ENCODE assay signal across 30 mouse cellular contexts in the genomic region with DNA sequence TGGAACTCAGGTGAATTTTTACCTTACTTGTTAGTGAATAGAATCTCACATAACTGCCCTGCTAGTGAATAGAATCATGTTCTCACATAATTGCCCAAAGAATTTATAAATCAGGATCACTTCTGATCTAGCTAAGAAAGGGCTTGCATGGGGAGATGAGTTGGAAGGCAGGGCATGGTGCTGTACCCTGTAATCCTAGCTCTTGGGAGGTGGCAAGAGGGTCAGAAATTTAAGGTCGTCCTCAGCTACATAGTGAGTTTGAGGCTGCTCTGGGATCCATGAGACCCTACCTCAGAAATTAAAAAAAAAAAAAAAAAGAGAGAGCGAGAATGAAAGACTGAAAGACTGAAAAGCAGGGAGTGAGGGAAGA. TPM values are rescaled to one million over a fixed set of nuclear protein-coding genes. Genes with fewer than 3 reads are reported as not detected.
A peak's percentile ranks its signal among the peaks of the same experiment; 100 is the strongest.
DNase-seq lines count a peak whose midpoint lies in the region; ATAC-seq and TF ChIP-seq lines count a peak whose summit lies in the region.
"Had no signal": no experiment of that assay in that cellular context is flagged by ENCODE, and none has a peak within 500 bp of the region (broad histone marks: within the 10 kb centered on the region; RNA-seq: fewer than 3 reads in every experiment).

No protein-coding gene starts in this region.

- peak overlapping the region; percentile 64 for H3K27ac ChIP-seq in hindbrain, embryonic 13.5 days
- no peak overlapping the region for H3K27ac ChIP-seq in hindbrain, postnatal 0 days
- H3K27ac ChIP-seq in neural tube, embryonic 13.5 days (replicated peaks), result peak overlapping the region; percentile 56; the same call in 1 of the 2 replicates
- H3K27ac ChIP-seq in midbrain, embryonic 15.5 days, result peak overlapping the region; percentile 82
- H3K27ac ChIP-seq in limb, embryonic 10.5 days, result no peak overlapping the region
- H3K27ac ChIP-seq: embryonic facial prominence, embryonic 10.5 days; heart, adult 2 months; heart, embryonic 13.5 days; kidney, postnatal 0 days; liver, embryonic 15.5 days; lung, embryonic 15.5 days had no signal

- DNase-seq in hindbrain, postnatal 0 days (ENCODE audit: low spot score), result no peak
- DNase-seq in neural tube, embryonic 10.5 days (ENCODE audit: extremely low spot score, low spot score), result no peak
- no peak for DNase-seq in limb, embryonic 10.5 days (ENCODE audit: low spot score)
- DNase-seq in cerebellum, postnatal 14 days, result no peak
- DNase-seq: adrenal gland, postnatal 25 days; cerebellum, adult 9-11 months; gastrocnemius, postnatal 25 days; heart, adult 2 months; heart, postnatal 14 days; kidney, adult 18-20 months; left cerebral cortex, postnatal 4 days; liver; lung, postnatal 36 days had no signal

- TF ChIP-seq CTCF in hindbrain, postnatal 0 days (IDR thresholded peaks at IDR 0.05; ENCODE audit: low read depth), result no peak

- no peak overlapping the region for H3K9ac ChIP-seq in hindbrain, embryonic 13.5 days
- no peak overlapping the region for H3K9ac ChIP-seq in hindbrain, postnatal 0 days (replicated peaks; ENCODE audit: low read length)
- H3K9ac ChIP-seq in neural tube, embryonic 13.5 days, result no peak overlapping the region
- no peak overlapping the region for H3K9ac ChIP-seq in midbrain, embryonic 15.5 days
- H3K9ac ChIP-seq: heart, embryonic 13.5 days; liver, embryonic 15.5 days; lung, embryonic 15.5 days had no signal

- peaks cover 26% of the 10 kb centered on the region; the same call in 1 of the 2 replicates for H3K27me3 ChIP-seq in hindbrain, embryonic 13.5 days
- no peaks in the 10 kb centered on the region for H3K27me3 ChIP-seq in hindbrain, postnatal 0 days (ENCODE audit: insufficient read depth, low read length)
- H3K27me3 ChIP-seq in neural tube, embryonic 13.5 days, result peaks cover 33% of the 10 kb centered on the region
- H3K27me3 ChIP-seq in midbrain, embryonic 15.5 days (replicated peaks), result peaks cover 4% of the 10 kb centered on the region; the same call in 1 of the 2 replicates
- H3K27me3 ChIP-seq in limb, embryonic 10.5 days (ENCODE audit: low read depth, poor library complexity, severe bottlenecking), result peaks cover 93% of the 10 kb centered on the region
- H3K27me3 ChIP-seq: liver, embryonic 15.5 days had no signal

- H3K4me3 ChIP-seq in hindbrain, embryonic 13.5 days, result no peak overlapping the region
- H3K4me3 ChIP-seq in hindbrain, postnatal 0 days (ENCODE audit: low read length), result no peak overlapping the region
- no peak overlapping the region for H3K4me3 ChIP-seq in neural tube, embryonic 13.5 days
- no peak overlapping the region for H3K4me3 ChIP-seq in midbrain, embryonic 15.5 days
- H3K4me3 ChIP-seq in limb, embryonic 10.5 days, result no peak overlapping the region
- H3K4me3 ChIP-seq: embryonic facial prominence, embryonic 10.5 days; heart, adult 2 months; heart, embryonic 13.5 days; liver, embryonic 15.5 days; lung, embryonic 15.5 days; megakaryocyte, embryonic 14.5 days had no signal

- ATAC-seq in hindbrain, embryonic 13.5 days (ENCODE audit: low FRiP score), result no peak
- ATAC-seq in hindbrain, postnatal 0 days, result no peak
- ATAC-seq in neural tube, embryonic 13.5 days (ENCODE audit: low read depth), result no peak
- ATAC-seq in midbrain, embryonic 15.5 days (replicated peaks), result peak; percentile 67

- no peaks in the 10 kb centered on the region for H3K9me3 ChIP-seq in hindbrain, embryonic 13.5 days
- no peaks in the 10 kb centered on the region for H3K9me3 ChIP-seq in hindbrain, postnatal 0 days (ENCODE audit: low read length)
- no peaks in the 10 kb centered on the region for H3K9me3 ChIP-seq in neural tube, embryonic 13.5 days
- no peaks in the 10 kb centered on the region for H3K9me3 ChIP-seq in midbrain, embryonic 15.5 days
- no peaks in the 10 kb centered on the region for H3K9me3 ChIP-seq in limb, embryonic 10.5 days (replicated peaks)
- H3K9me3 ChIP-seq: embryonic facial prominence, embryonic 10.5 days; heart, embryonic 13.5 days; liver, embryonic 15.5 days; lung, embryonic 15.5 days; megakaryocyte, embryonic 14.5 days had no signal

- WGBS in hindbrain, embryonic 13.5 days, result 79% methylated on average over 1 of the region's 2 CpGs
- 72% methylated on average over 2 of the region's 2 CpGs for WGBS in hindbrain, postnatal 0 days
- WGBS in neural tube, embryonic 13.5 days, result 84% methylated on average over 2 of the region's 2 CpGs
- WGBS in midbrain, embryonic 15.5 days, result 34% methylated on average over 2 of the region's 2 CpGs
- WGBS in limb, embryonic 10.5 days, result 89% methylated on average over 2 of the region's 2 CpGs

- H3K4me1 ChIP-seq in hindbrain, embryonic 13.5 days (replicated peaks), result no peaks in the 10 kb centered on the region; the same call in 1 of the 2 replicates
- no peaks in the 10 kb centered on the region for H3K4me1 ChIP-seq in hindbrain, postnatal 0 days (ENCODE audit: insufficient read depth, low read length)
- H3K4me1 ChIP-seq in neural tube, embryonic 13.5 days (replicated peaks), result peaks cover 9% of the 10 kb centered on the region; the same call in 1 of the 2 replicates
- peaks cover 3% of the 10 kb centered on the region; the same call in 1 of the 2 replicates for H3K4me1 ChIP-seq in midbrain, embryonic 15.5 days
- peaks cover 5% of the 10 kb centered on the region; the same call in 1 of the 2 replicates for H3K4me1 ChIP-seq in limb, embryonic 10.5 days
- H3K4me1 ChIP-seq: heart, embryonic 13.5 days; liver, embryonic 15.5 days; lung, embryonic 15.5 days had no signal

- H3K4me2 ChIP-seq in hindbrain, embryonic 13.5 days, result no peak overlapping the region
- no peak overlapping the region for H3K4me2 ChIP-seq in hindbrain, postnatal 0 days (ENCODE audit: low read depth, low read length)
- no peak overlapping the region for H3K4me2 ChIP-seq in neural tube, embryonic 13.5 days
- H3K4me2 ChIP-seq in midbrain, embryonic 15.5 days, result no peak overlapping the region
- H3K4me2 ChIP-seq: heart, embryonic 13.5 days; liver, embryonic 15.5 days; lung, embryonic 15.5 days had no signal

- H3K36me3 ChIP-seq in hindbrain, embryonic 13.5 days, result no peaks in the 10 kb centered on the region
- no peaks in the 10 kb centered on the region for H3K36me3 ChIP-seq in hindbrain, postnatal 0 days (ENCODE audit: insufficient read depth, low read length)
- H3K36me3 ChIP-seq in neural tube, embryonic 13.5 days, result no peaks in the 10 kb centered on the region
- H3K36me3 ChIP-seq in midbrain, embryonic 15.5 days (replicated peaks), result no peaks in the 10 kb centered on the region
- no peaks in the 10 kb centered on the region for H3K36me3 ChIP-seq in limb, embryonic 10.5 days
- H3K36me3 ChIP-seq: embryonic facial prominence, embryonic 10.5 days; heart, embryonic 13.5 days; liver, embryonic 15.5 days; lung, embryonic 15.5 days had no signal

RNA-seq across cellular contexts. Expression of gene Cxcr3, which starts 7.0 kb away (rescaled TPM):
- polyA plus RNA-seq in hindbrain, embryonic 13.5 days (2015; fragmentation: Nextera tagmentation; extraction: Ambion mirVana), result 0.22 and 0.27 TPM in 2 replicates
- total RNA-seq in hindbrain, postnatal 0 days (2014; rRNA removed), result 0.16 TPM in 1 of 2 replicates, not detected in the other
- polyA plus RNA-seq in hindbrain, postnatal 0 days (2015; fragmentation: Nextera tagmentation; extraction: Ambion mirVana), result 0.08 and 0.30 TPM in 2 replicates
- polyA plus RNA-seq in neural tube, embryonic 13.5 days (2015; fragmentation: Nextera tagmentation; extraction: Ambion mirVana), result 0.25 and 0.28 TPM in 2 replicates
- polyA plus RNA-seq in midbrain, embryonic 15.5 days (2015; fragmentation: Nextera tagmentation; extraction: Ambion mirVana), result 0.25 and 0.57 TPM in 2 replicates
- 0.09 and 0.13 TPM in 2 replicates for polyA plus RNA-seq in limb, embryonic 10.5 days (2016; fragmentation: Nextera tagmentation; extraction: Ambion mirVana)
- total RNA-seq: adrenal gland, postnatal 25 days; ES-E14; heart, adult 2 months; heart, postnatal 14 days; layer of hippocampus, postnatal 14 days; left cerebral cortex, postnatal 4 days had no signal

RNA-seq across cellular contexts. Expression of gene Gm4779, which starts 53.2 kb away (rescaled TPM):
- polyA plus RNA-seq in hindbrain, embryonic 13.5 days (2015; fragmentation: Nextera tagmentation; extraction: Ambion mirVana), result 0.10 TPM in 1 of 2 replicates, not detected in the other
- 0.05 TPM in 1 of 2 replicates, not detected in the other for total RNA-seq in hindbrain, postnatal 0 days (2014; rRNA removed)
- not detected in 2 replicates for polyA plus RNA-seq in hindbrain, postnatal 0 days (2015; fragmentation: Nextera tagmentation; extraction: Ambion mirVana)
- polyA plus RNA-seq in neural tube, embryonic 13.5 days (2015; fragmentation: Nextera tagmentation; extraction: Ambion mirVana), result not detected in 2 replicates
- 0.08 and 0.10 TPM in 2 replicates for polyA plus RNA-seq in midbrain, embryonic 15.5 days (2015; fragmentation: Nextera tagmentation; extraction: Ambion mirVana)
- polyA plus RNA-seq in limb, embryonic 10.5 days (2016; fragmentation: Nextera tagmentation; extraction: Ambion mirVana), result 0.15 and 0.18 TPM in 2 replicates
- total RNA-seq: adrenal gland, postnatal 25 days; gastrocnemius, postnatal 25 days; heart, postnatal 14 days; layer of hippocampus, postnatal 14 days; neutrophil, adult 5-6 weeks had no signal
- polyA plus RNA-seq: heart, adult 2 months; large intestine, adult 2 months; small intestine, adult 2 months; stomach, embryonic 16.5 days had no signal

RNA-seq across cellular contexts. Expression of gene 8030474K03Rik, which starts 53.4 kb away (rescaled TPM):
- 0.16 TPM in 1 of 2 replicates, not detected in the other for polyA plus RNA-seq in hindbrain, embryonic 13.5 days (2015; fragmentation: Nextera tagmentation; extraction: Ambion mirVana)
- total RNA-seq in hindbrain, postnatal 0 days (2014; rRNA removed), result 1.8 TPM in 1 of 2 replicates, not detected in the other
- 0.10 TPM in 1 of 2 replicates, not detected in the other for polyA plus RNA-seq in hindbrain, postnatal 0 days (2015; fragmentation: Nextera tagmentation; extraction: Ambion mirVana)
- polyA plus RNA-seq in neural tube, embryonic 13.5 days (2015; fragmentation: Nextera tagmentation; extraction: Ambion mirVana), result not detected in 2 replicates
- not detected in 2 replicates for polyA plus RNA-seq in midbrain, embryonic 15.5 days (2015; fragmentation: Nextera tagmentation; extraction: Ambion mirVana)
- polyA plus RNA-seq in limb, embryonic 10.5 days (2016; fragmentation: Nextera tagmentation; extraction: Ambion mirVana), result 0.08 and 0.29 TPM in 2 replicates
- total RNA-seq: adrenal gland, postnatal 25 days; gastrocnemius, postnatal 25 days; heart, postnatal 14 days; layer of hippocampus, postnatal 14 days; left cerebral cortex, adult 8-10 months; neutrophil, adult 5-6 weeks had no signal
- polyA plus RNA-seq: cortical plate, adult 2 months; embryonic facial prominence, embryonic 10.5 days; heart, adult 2 months; large intestine, adult 2 months had no signal

Comparison
In these comparisons a context has a peak if more than half of its experiments do, and no peak if none do; other contexts are left out.
1. H3K27ac ChIP-seq: peak in hindbrain, embryonic 13.5 days (single experiment), neural tube, embryonic 13.5 days (single experiment) and midbrain, embryonic 15.5 days (single experiment); none in hindbrain, postnatal 0 days (single experiment) and limb, embryonic 10.5 days (single experiment).